Mouse (Mus musculus): ENCODE results near the gene Rab24. TPM values are rescaled to one million over a fixed set of nuclear protein-coding genes. Genes with fewer than 3 reads are reported as not detected.

The Rab24 gene
- total RNA-seq, 2 experiments from 2014 or later, result 48.4 to 53.9 TPM

Other genes starting within 250 kb of the Rab24 start
- 10 to 100 TPM; 24.9 to 28.5 TPM for gene Uimc1, start 221.6 kb downstream of the Rab24 start, total RNA-seq (2021)
- gene Zfp346, start 216.6 kb downstream of the Rab24 start, total RNA-seq (2021), result 10 to 100 TPM; 22.2 to 24.2 TPM
- not detected for gene Gm17617, start 188.4 kb downstream of the Rab24 start, total RNA-seq (2021)
- gene Fgfr4, start 169.3 kb downstream of the Rab24 start, total RNA-seq (2021), result 10 to 100 TPM; 46.1 to 46.6 TPM
- 100 to 1,000 TPM; 114 to 127 TPM for gene Nsd1, start 112.2 kb downstream of the Rab24 start, total RNA-seq (2021)
- gene Prelid1, start 1.4 kb downstream of the Rab24 start, total RNA-seq (2021), result 100 to 1,000 TPM; 120 to 136 TPM
- gene Mxd3, start 7.9 kb upstream of the Rab24 start, total RNA-seq (2021), result 10 to 100 TPM; 15.3 to 18.7 TPM
- 10 to 100 TPM; 58.3 to 58.8 TPM for gene Lman2, start 40.8 kb upstream of the Rab24 start, total RNA-seq (2021)
- 1 to 10 TPM in 1 of 2 experiments, under 1 TPM in 1; 0.88 to 1.1 TPM for gene Rgs14, start 47.8 kb upstream of the Rab24 start, total RNA-seq (2021)
- not detected for gene Slc34a1, start 76.2 kb upstream of the Rab24 start, total RNA-seq (2021)
- gene Pfn3, start 93.3 kb upstream of the Rab24 start, total RNA-seq (2021), result not detected
- under 1 TPM; 0.22 to 0.70 TPM for gene F12, start 104.8 kb upstream of the Rab24 start, total RNA-seq (2021)
- 10 to 100 TPM; 32.9 TPM for gene Grk6, start 123.1 kb upstream of the Rab24 start, total RNA-seq (2021)
- 1 to 10 TPM; 4.3 to 4.7 TPM for gene Prr7, start 142.3 kb upstream of the Rab24 start, total RNA-seq (2021)
- gene Dbn1, start 166.2 kb upstream of the Rab24 start, total RNA-seq (2021), result 100 to 1,000 TPM; 127 to 147 TPM
- gene Pdlim7, start 191.7 kb upstream of the Rab24 start, total RNA-seq (2021), result 100 to 1,000 TPM; 304 to 308 TPM
- gene Dok3, start 207.3 kb upstream of the Rab24 start, total RNA-seq (2021), result 1 to 10 TPM; 3.1 to 3.3 TPM
- 10 to 100 TPM; 19.9 to 20.9 TPM for gene Ddx41, start 214.7 kb upstream of the Rab24 start, total RNA-seq (2021)
- 10 to 100 TPM; 36.5 to 38.3 TPM for gene Fam193b, start 249.2 kb upstream of the Rab24 start, total RNA-seq (2021)

Measured in gastrocnemius, postnatal 4 days (tissue).